Mouse (Mus musculus): ENCODE measurements at regions not wholly inside any gene's neighbourhood (a gene's known extent, or its start where the extent isn't known, plus 50 kb on each side); places are given as distances from the start of the nearest gene placed in this dataset.

DNA sequence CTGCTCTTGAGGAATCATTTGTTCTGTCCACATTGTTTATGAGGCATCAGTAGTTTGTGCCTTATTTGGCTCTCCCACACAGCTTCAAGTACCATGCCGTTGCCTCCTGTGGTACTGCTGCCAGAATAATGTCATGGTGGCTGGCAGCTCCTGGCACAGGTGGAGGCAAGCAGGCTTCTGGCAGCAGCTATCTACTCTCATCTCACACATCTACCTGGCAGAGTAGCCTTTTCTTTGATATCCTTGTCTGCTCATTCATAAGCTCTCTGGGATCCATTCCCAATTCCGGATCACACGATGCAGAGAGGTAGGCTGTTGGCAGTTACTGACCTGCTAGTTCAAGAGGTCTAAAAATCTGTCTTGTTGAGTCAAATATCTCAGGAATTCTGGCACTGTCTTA is 373.6 kb upstream of the Depdc1a start:
- peak; percentile 81 for DNase-seq

DNA sequence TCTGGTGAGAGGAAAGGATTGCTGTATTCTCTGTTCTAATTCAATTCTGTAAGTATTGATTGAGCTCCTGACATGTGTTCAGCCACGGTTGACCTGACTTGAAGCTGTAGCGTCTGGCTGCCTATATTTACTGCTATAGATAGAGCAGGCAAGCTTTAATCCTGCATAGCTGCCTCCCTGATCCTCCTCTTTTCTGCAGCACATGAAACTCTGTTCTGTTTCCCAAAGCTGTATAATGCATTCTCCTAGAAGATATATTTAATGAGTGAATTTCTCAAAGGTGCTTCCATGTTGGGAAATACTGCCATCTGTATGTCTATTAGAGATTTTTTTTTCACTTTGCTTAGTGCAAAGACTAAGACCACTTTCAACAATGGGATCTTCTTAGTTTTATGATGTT is 351.4 kb upstream of the Depdc1a start:
- DNase-seq = no peak

- DNase-seq = no peak
Measured at GRCm38 (mm10) chr3:159181504-159181903, 313.7 kb upstream of the Depdc1a start.

- DNase-seq = no peak
Measured at GRCm38 (mm10) chr3:159193189-159193588, 302.0 kb upstream of the Depdc1a start.
